Mouse (Mus musculus) heart, postnatal 10 days (tissue): Measurements from ENCODE around the gene Rnf166. TPM values are rescaled to one million over a fixed set of nuclear protein-coding genes. Genes with fewer than 3 reads are reported as not detected.

Source experiments
- DNase-seq, 2 experiments: peaks; one replicate each; pipeline ENCODE4 v3.0.0; 2021
- intact Hi-C: fragments of 180-260 bp; cut with DNase I; formaldehyde crosslinking; loops from one replicate; pipeline ENCODE4 v1.15.1; 2025
- total RNA-seq, 2 experiments: library from RNA; stranded (reverse); gene quantifications; 2 replicates each; pipeline ENCODE4 v1.2.3; 2021

Gene Rnf166
- total RNA-seq, 2 experiments from 2014 or later, result 28.2 to 32.0 TPM

GRCm38 (mm10) chr8:122470691-122471090 lies 5.2 kb downstream of the Rnf166 start:
- DNase-seq, result no peak
- intact Hi-C loops, result loop anchor here (10.0 kb wide), 1 partner anchor 744 kb away; the partner anchor contains the start of genes Chmp1a and Spata33

GRCm38 (mm10) chr8:122469965-122470364 lies 5.9 kb downstream of the Rnf166 start:
- intact Hi-C loops, result loop anchor here (10.0 kb wide), 1 partner anchor 745 kb away; the partner anchor contains the start of genes Chmp1a and Spata33
- DNase-seq, result no peak

GRCm38 (mm10) chr8:122469407-122469806 lies 6.5 kb downstream of the Rnf166 start:
- no peak for DNase-seq

GRCm38 (mm10) chr8:122467816-122468215 lies 8.0 kb downstream of the Rnf166 start:
- DNase-seq, result no peak
- intact Hi-C loops, result no loop called here

More at GRCm38 (mm10) chr8:122469407-122469806, 6.5 kb downstream of the Rnf166 start:
- intact Hi-C loops, result no loop called here

DNA sequence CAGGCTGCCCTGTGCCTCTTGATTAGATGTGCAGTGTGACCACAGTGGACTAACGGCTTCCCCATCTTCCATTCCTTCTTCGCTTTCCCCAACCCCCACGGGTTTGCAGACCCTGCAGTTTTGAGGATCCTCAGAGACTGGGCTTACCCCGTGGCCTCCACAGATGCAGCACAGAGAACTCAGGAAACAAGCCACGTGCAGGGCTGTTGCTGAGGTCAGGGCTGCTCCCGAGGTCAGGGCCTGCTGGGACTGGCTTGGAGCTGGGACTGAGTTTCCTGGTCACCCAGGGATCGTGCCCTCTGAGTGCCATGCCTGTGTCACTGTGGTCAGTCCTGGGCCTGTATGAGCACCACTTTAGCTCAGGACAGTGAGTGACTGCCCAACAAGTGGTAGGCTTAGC lies 10.9 kb downstream of the Rnf166 start:
- intact Hi-C loops, result no loop called here
- DNase-seq, result no peak

- intact Hi-C loops, result no loop called here
- DNase-seq, result no peak
Measured at GRCm38 (mm10) chr8:122463651-122464640, 11.9 kb downstream of the Rnf166 start.

DNA sequence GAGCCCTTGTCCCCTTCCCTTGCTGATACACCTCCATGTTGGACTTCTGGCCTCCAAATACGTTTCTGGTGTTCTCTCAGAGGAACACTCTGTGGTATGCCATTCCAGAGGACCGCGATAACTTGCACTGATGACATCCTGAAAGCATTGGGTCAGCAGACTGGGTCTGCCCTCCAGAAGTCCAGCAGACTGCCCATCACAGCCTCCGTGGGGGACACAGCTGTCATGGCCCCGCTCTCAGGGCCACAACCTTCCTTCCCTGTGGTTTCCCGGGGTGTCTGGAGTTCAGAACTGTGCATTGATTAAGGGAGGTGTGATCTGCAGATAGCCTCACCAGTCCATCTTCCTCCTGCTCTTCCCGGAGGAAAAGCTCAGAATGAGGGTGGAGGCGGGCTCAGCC lies 13.4 kb downstream of the Rnf166 start:
- DNase-seq, result no peak
- intact Hi-C loops, result no loop called here

DNA sequence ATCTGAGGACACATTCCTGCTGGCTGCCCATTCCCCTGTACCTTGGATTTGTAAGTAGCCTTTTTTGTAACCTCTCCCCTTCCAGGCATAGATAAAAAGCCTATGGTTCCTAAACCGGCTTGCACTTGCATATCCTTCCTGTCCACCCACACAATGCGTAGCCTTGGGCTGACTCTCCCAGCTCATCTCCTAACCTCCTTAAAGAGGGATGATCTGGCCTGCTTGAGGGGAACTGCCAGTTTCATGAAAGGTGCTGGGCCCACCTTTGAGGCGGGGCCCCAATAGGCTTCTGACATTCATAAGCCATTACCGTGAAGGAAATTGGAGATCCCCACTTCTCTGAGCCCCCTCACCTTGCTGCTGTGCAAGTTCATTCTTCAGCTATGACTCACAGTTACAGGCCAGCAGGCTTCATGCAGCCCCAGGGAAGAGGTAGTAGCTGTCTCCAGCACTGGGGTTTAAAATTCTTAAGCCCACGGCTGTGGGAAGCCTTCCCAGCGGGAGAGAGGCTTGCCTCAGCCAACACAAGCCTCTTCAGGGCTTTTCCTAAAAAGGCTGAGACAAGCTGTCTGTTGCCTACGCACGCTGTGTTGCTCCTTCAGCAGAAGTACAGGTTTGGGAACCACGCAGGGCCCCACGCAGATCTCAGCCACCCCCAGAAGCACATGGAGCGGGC lies 14.3 kb downstream of the Rnf166 start:
- DNase-seq, result no peak
- intact Hi-C loops, result no loop called here

DNA sequence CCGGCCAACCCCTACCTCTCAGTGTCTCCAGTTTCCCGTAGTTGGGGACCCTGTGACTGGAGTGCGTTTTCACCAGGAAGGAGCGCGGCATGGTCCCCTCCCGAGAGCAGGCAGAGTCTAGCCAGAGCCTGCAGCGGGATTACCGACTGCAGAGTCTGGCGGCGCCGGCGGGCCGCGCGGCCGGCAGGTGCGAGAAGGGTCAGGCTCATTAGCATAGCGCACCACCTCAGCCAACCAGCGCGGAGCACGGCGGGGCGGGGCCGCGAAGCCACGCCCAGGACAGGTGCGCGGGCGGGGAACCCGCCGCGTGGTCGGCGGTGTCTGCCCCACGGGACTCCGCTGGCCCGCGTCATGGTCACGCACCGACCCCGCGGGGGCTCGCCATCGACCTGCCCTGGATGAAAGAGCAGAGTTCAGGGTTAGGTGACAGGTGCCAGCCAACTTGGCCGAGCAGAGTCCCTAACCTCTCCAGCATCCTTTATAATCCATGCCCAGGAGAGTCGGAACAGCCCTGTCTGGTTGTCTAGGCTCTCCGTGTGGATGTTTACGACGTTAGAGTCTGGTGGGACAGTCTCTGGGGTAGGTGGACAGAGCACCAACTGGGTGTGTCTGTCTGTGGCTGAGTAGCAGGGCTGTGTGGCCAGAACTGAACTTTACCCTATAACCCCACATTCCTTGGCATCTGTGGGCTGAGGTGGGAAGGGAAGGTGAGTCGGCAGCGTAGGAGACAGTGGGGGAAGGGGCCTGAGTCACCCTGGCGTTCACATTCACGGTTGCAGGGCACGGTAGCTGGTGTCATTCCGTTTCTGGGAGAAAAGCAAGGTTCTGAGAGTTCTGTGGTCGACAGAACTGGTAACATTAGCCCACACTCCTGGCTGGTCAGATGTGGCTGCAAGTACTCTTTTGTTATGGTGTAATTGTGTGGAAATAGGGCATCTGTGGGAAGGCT lies 15.1 kb downstream of the Rnf166 start, which contains the start of gene Snai3:
Snai3 (minus strand) TSS at position 210 of the 949 bp plus-strand sequence.
- peak; percentile 50 to 55 for DNase-seq
- intact Hi-C loops, result no loop called here

GRCm38 (mm10) chr8:122459990-122460389 lies 15.9 kb downstream of the Rnf166 start:
- intact Hi-C loops, result no loop called here
- DNase-seq, result no peak

DNA sequence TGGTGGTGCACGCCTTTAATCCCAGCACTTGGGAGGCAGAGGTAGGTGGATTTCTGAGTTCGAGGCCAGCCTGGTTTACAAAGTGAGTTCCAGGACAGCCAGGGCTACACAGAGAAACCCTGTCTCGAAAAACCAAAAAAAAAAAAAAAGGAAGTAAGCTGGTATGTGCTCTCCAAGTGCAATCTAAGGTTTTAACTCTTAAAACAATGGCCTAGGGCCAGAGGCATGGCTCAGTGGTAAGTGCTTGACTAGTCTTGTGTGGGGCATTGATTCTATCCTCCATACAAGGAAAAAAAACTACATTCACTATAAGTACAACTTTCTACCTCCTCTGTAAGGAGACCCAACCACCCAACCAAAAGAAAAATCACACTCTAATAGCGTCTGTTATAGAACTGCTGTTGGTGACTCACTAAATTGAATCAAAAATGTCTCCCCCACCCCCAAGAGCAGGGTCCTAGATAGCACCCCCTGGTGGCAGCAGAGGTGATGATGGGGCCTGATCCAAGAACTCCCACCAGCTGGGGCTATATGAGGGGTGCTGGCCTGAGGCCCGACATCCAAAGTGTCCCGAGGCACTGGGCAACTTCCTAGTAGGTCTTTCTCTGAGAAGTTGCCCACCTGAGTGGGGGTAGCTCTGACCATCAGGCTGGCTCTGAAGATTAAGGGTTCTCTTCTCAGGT lies 16.5 kb downstream of the Rnf166 start:
- intact Hi-C loops, result no loop called here
- no peak for DNase-seq

DNA sequence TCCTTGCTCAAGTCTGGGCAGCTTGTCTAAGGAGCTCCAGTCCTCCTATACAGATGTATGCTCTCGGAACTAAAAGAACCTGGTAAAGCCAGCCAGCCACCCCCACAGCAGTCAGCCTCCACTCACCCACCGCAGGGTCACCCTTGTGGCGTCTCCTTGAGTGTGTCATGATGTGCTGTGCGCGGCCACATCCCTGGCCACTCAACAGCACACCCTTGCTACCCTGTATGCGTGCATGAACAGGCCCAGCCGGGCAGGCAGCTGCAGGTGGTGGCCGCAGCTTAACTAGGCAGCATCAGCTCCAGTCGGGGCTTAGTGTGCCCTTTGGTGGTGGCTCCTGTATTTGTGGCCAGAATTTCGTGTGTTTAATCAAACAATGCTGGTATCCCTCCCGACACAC lies 18.7 kb downstream of the Rnf166 start:
- no peak for DNase-seq
- intact Hi-C loops, result no loop called here

DNA sequence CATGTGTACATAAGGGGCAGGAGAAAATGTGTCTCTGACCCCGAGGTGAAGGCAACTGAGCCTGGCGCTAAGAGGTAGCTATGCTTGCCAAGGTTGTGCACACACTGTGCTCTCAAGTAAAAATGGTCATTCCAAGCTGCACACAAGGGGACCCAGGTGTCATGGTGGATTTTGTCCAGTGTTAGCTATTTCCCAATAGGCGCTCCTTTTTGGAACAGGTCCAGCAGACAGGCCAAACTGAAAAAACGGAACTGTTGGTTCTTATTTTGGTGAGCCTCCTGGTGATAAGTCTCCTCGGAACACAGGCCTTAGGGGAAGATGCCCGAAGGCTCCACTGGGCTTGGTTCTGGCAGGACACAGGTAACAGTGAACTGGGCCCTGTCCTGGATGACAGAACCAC lies 21.5 kb downstream of the Rnf166 start:
- intact Hi-C loops, result no loop called here
- no peak for DNase-seq

DNA sequence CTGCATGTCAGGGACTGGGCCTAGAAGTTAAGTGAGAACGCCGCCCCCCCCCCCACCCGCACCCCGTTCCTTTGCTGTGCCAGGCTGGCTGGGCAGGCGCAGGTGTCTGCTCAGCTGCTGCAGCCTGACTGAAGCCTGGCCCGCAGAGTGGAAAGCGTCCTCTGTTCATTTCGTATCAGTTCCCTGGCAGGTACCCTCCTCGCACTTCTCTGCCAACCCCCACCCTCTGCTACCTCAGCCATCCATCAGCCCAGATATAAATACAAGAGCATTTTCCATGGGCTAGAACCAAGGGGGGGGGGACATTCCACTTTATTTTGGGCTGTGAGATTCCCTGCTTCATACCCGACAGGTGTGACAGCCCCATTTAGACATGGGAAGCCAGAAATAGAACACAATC lies 23.7 kb downstream of the Rnf166 start:
- intact Hi-C loops, result no loop called here
- DNase-seq, result peak; percentile 45 to 70

GRCm38 (mm10) chr8:122451161-122451703 lies 24.6 kb downstream of the Rnf166 start:
- intact Hi-C loops, result no loop called here
- peak; percentile 64 to 71 for DNase-seq

DNA sequence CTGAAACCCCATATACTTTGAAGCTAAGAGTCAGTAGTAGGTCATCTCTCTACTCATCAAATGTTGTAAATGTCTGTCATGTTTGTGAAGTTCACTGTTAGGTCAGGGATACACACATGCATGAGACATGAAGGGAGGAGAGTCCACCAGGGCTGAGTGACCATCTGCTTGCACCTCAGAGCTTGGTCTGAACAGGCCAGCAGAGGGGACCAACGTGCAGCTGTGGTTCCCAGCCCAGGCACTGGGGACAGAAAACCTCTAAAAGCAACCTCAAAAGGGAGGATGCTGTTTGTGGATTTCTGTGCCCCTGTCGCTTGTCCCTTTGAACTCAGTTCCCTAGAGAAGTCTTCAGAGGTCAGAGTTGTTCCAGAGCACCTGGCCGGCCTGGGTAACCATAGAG lies 30.7 kb downstream of the Rnf166 start:
- intact Hi-C loops, result loop anchor here (2.0 to 10.0 kb wide), 2 partner anchors 32 to 170 kb away; partner anchors contain the start of genes Ctu2 and Rnf166

DNA sequence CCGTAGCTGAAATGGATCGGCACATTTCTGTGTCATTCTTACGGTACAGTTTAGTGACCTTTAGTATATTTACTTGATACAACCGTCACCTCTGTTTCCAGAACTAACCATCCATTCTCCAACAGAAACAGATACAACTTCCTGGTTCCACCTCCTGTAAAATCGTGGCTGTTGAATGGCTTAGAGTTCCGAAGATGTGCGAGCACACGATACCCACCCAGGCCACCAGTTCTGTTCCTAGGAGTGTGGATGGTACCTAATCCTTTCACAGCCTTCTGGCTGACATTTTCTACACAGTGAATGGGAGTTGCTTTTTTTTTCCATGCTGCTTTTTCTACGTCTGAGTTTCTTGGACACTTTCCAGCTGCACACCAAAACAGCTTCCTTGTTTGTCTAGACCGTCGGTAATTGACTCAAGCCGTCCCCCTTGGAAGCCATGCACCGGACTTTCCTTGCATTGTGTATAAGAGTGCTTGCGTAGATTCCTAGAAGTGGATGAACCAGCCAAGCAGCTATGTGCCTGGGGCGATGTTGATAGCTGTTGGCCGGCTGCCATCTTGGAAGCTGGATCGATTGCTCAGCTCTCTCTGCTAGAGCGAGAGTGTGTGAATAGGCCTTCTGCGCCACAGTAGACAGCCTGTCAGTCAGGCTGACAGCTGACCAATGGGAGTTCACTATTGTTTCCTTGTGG lies 31.7 kb downstream of the Rnf166 start:
- DNase-seq, result peak; percentile 90 to 91
- intact Hi-C loops, result loop anchor here (2.0 to 10.0 kb wide), 2 partner anchors 33 to 169 kb away; partner anchors contain the start of genes Ctu2 and Rnf166

More for the DNA sequence above, 30.7 kb downstream of the Rnf166 start:
- no peak for DNase-seq

- DNase-seq, result peak; percentile 99 to 100
- intact Hi-C loops, result loop anchor here (2.0 to 10.0 kb wide), 2 partner anchors 33 to 169 kb away; partner anchors contain the start of genes Ctu2 and Rnf166
Measured at GRCm38 (mm10) chr8:122443262-122444006, 32.4 kb downstream of the Rnf166 start, which contains the start of gene Mvd. Mvd (minus strand) TSS chr8:122443422.
